19 mouse cellular contexts compared by ENCODE assay signal in the genomic region with DNA sequence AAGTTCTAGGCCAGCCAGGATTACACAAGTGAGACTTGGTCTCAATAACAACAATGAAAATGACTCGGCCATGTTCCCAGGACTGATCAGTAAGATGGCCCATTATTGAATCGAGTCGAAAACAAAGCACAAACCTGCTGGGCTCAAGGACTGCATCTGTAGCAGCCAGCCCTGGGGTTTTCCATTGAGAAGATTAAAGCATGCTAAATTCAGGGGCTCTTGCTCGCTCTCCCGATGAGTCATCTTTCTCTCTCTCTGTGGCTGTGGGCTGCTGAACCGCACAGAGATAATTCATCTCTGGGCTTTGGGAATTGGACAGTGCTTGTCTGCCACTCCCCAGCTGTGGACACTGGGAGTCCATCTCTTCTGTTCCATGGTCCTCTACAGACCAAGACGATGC. TPM values are rescaled to one million over a fixed set of nuclear protein-coding genes. Genes with fewer than 3 reads are reported as not detected.
"Had no signal": no experiment of that assay in that cellular context is flagged by ENCODE, and none has a peak within 500 bp of the region (broad histone marks: within the 10 kb centered on the region; RNA-seq: fewer than 3 reads in every experiment).

No protein-coding gene starts in this region.

- H3K27ac ChIP-seq: kidney, postnatal 0 days; limb, embryonic 15.5 days; liver, embryonic 12.5 days; lung, embryonic 15.5 days; macrophage; midbrain, embryonic 15.5 days; neural tube, embryonic 13.5 days had no signal

- H3K9me3 ChIP-seq: limb, embryonic 15.5 days; liver, embryonic 12.5 days; lung, embryonic 15.5 days; megakaryocyte, embryonic 14.5 days; midbrain, embryonic 15.5 days; neural tube, embryonic 13.5 days had no signal

- H3K9ac ChIP-seq: limb, embryonic 15.5 days; liver, embryonic 12.5 days; lung, embryonic 15.5 days; midbrain, embryonic 15.5 days; neural tube, embryonic 13.5 days had no signal

- H3K4me3 ChIP-seq: limb, embryonic 15.5 days; liver, embryonic 12.5 days; lung, embryonic 15.5 days; megakaryocyte, embryonic 14.5 days; midbrain, embryonic 15.5 days; neural tube, embryonic 13.5 days had no signal

- H3K27me3 ChIP-seq: midbrain, embryonic 15.5 days had no signal

- H3K36me3 ChIP-seq: limb, embryonic 15.5 days; liver, embryonic 12.5 days; lung, embryonic 15.5 days had no signal

- DNase-seq: kidney, adult 11 months; kidney, adult 9 months; kidney, postnatal 36 days; lung, postnatal 14 days; right cerebral cortex, adult 18-20 months; right cerebral cortex, postnatal 25 days had no signal

- H3K4me2 ChIP-seq: limb, embryonic 15.5 days; liver, embryonic 12.5 days; lung, embryonic 15.5 days; midbrain, embryonic 11.5 days; midbrain, embryonic 15.5 days; neural tube, embryonic 13.5 days had no signal

- H3K4me1 ChIP-seq: limb, embryonic 15.5 days; liver, embryonic 12.5 days; lung, embryonic 15.5 days had no signal

RNA-seq across cellular contexts. Expression of a gene that starts 24.9 kb away (rescaled TPM):
- total RNA-seq: monocyte, adult 5-6 weeks had no signal
- polyA plus RNA-seq: macrophage had no signal

RNA-seq across cellular contexts. Expression of a gene that starts 28.0 kb away (rescaled TPM):
- total RNA-seq: layer of hippocampus, adult 8-10 months; layer of hippocampus, postnatal 25 days; monocyte, adult 5-6 weeks had no signal
- polyA plus RNA-seq: small intestine, adult 2 months had no signal
